Mouse (Mus musculus) kidney, embryonic 14.5 days (tissue): ENCODE results near the gene Tecpr1. TPM values are rescaled to one million over a fixed set of nuclear protein-coding genes. Genes with fewer than 3 reads are reported as not detected.

Source experiments
- ATAC-seq: fragments of 200-750 bp; cut with Nextera tagmentation; 2 replicates; pipeline ENCODE4 v1.8.0; 2017; ENCODE audit warnings: moderate number of reproducible peaks, mild to moderate bottlenecking, moderate TSS enrichment, moderate library complexity; ENCODE audit not compliant: low FRiP score, low TSS enrichment
- H3K27ac ChIP-seq: fragments of 300-500 bp; sonication (generic); 2 replicates; pipeline ENCODE4 v1.5.1; 2014; ENCODE audit warnings: low read depth, mild to moderate bottlenecking, low read length, moderate library complexity, mixed read lengths
- H3K27me3 ChIP-seq: fragments of 300-500 bp; sonication (generic); 2 replicates; pipeline ENCODE4 v1.6.1; 2014; ENCODE audit warnings: mild to moderate bottlenecking, low read length; ENCODE audit not compliant: control insufficient read depth, insufficient read depth
- H3K36me3 ChIP-seq: fragments of 300-500 bp; sonication (generic); 2 replicates; pipeline ENCODE4 v1.6.1; 2014; ENCODE audit warnings: low read length, mixed read lengths; ENCODE audit not compliant: control insufficient read depth, insufficient read depth
- H3K4me1 ChIP-seq: fragments of 300-500 bp; sonication (generic); 2 replicates; pipeline ENCODE4 v1.6.1; 2014; ENCODE audit warnings: low read length, mixed read lengths; ENCODE audit not compliant: control insufficient read depth, insufficient read depth
- H3K4me2 ChIP-seq: fragments of 300-500 bp; sonication (generic); replicated peaks from 2 replicates; pipeline ENCODE4 v1.6.1; 2014; ENCODE audit warnings: low read depth, mild to moderate bottlenecking, low read length
- H3K4me3 ChIP-seq: fragments of 300-500 bp; sonication (generic); 2 replicates; pipeline ENCODE4 v1.5.1; 2014; ENCODE audit warnings: mild to moderate bottlenecking, low read length
- H3K9ac ChIP-seq: fragments of 300-500 bp; sonication (generic); 2 replicates; pipeline ENCODE4 v1.6.1; 2014; ENCODE audit warnings: low read depth, mild to moderate bottlenecking, low read length, moderate library complexity
- H3K9me3 ChIP-seq: fragments of 300-500 bp; sonication (generic); 2 replicates; pipeline ENCODE4 v1.6.1; 2016; ENCODE audit warnings: low read length; ENCODE audit not compliant: control insufficient read depth
- WGBS: fragments of 180-500 bp; shearing (Covaris S2); extraction: QIAGEN DNeasy Blood & Tissue Kit; methylation state at CpG from one replicate; pipeline ENCODE4 v1.1.7; 2014; 5-methylcytosine and 5-hydroxymethylcytosine counted together
- polyA plus RNA-seq: library from polyadenylated mRNA; unstranded; fragments of >200 nt; fragmentation: Nextera tagmentation; extraction: Ambion mirVana; gene quantifications from 2 replicates; pipeline ENCODE4 v1.2.1, GENCODE M21; 2014

The Tecpr1 gene
- polyA plus RNA-seq = 13.9 and 16.4 TPM in 2 replicates

DNA sequence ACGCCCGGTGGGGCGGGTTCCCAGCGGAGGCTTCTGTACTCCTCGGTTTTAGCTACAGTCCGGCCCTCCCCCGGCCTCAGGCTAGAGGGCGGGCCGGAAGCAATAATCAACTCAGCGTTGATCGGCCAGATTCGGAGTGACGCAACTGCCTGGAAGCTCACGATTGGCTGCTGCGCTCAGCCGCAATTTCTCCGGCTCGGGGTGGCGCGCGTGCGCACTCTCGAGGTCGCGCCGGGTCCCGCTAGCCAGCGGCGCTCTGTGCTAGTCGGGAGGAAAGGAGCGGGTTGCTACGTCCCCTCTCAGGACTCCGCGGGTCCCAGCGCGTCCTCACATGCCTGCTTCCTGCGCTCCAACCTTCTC lies at the start of gene Tecpr1:
TSS of gene Tecpr1 (minus strand) at position 113 of the 360 bp plus-strand sequence.
- Histone ChIP-seq H3K9ac (peak within 1 kb of the TSS; percentile 67), H3K4me1 (peaks cover 7% of the 10 kb centered on the region; the same call in 1 of the 2 replicates), H3K36me3 (no peaks in the 10 kb centered on the region; the same call in 1 of the 2 replicates), H3K9me3 (no peaks in the 10 kb centered on the region), H3K4me2 (peak within 1 kb of the TSS; percentile 79), H3K4me3 (peak within 1 kb of the TSS; percentile 81), H3K27ac (peak within 1 kb of the TSS; percentile 55; the same call in 1 of the 2 replicates), H3K27me3 (no peaks in the 10 kb centered on the region)
- under 1% methylated on average over 32 of the region's 37 CpGs for WGBS
- ATAC-seq = peak; percentile 97

DNA sequence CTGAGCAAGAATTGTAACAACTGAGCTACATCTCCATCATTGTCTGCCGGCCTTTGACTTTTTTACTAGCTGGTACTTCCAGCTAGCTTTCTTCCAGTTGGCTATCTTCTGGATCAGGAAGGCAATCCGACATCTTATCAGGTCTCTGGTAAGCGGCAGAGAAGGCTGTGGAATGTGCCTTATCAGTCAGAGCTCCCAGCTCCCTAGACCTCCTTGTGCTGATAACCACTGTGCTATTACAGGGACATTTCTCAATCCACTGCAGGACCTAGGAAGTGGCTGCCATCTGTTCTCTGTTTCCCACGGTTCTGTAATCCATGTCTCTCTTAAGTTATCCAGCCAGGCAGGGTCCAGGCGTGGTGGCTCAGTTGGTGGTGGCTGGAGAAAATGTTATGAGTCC lies 48.4 kb upstream of the Tecpr1 start:
- peaks cover 27% of the 10 kb centered on the region for H3K36me3 ChIP-seq
- no peaks in the 10 kb centered on the region for H3K4me1 ChIP-seq
- H3K9me3 ChIP-seq = no peaks in the 10 kb centered on the region
- no peak overlapping the region for H3K27ac ChIP-seq
- WGBS = 57% methylated on average over 5 of the region's 5 CpGs
- no peak for ATAC-seq
- H3K4me3 ChIP-seq = no peak overlapping the region
- H3K9ac ChIP-seq = no peak overlapping the region
- no peak overlapping the region for H3K4me2 ChIP-seq
- H3K27me3 ChIP-seq = no peaks in the 10 kb centered on the region

DNA sequence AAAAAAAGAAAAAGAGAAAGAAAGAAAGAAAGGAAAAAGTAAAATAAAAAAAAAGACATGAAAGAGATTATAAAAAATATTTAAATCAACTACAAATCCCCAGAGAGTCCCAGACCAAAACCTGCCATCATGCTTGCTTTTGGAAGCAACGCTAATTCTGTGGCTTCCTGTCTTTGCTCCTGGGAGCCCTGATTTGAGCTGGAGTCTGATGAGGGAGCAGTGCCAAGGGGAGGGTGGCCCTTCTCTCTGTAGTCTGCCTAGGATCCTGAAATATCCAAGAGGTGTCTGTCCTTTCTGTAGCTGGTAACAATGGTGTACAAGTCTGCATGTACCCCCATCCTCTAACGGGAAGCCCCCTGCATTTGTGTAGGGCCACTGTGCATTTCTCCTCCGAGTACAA lies 47.7 kb upstream of the Tecpr1 start:
- H3K9ac ChIP-seq = no peak overlapping the region
- ATAC-seq = no peak
- peaks cover 30% of the 10 kb centered on the region for H3K36me3 ChIP-seq
- no peaks in the 10 kb centered on the region for H3K9me3 ChIP-seq
- H3K4me2 ChIP-seq = no peak overlapping the region
- WGBS = 85% methylated on average over 3 of the region's 3 CpGs
- H3K4me3 ChIP-seq = no peak overlapping the region
- H3K4me1 ChIP-seq = no peaks in the 10 kb centered on the region
- no peaks in the 10 kb centered on the region for H3K27me3 ChIP-seq
- no peak overlapping the region for H3K27ac ChIP-seq

DNA sequence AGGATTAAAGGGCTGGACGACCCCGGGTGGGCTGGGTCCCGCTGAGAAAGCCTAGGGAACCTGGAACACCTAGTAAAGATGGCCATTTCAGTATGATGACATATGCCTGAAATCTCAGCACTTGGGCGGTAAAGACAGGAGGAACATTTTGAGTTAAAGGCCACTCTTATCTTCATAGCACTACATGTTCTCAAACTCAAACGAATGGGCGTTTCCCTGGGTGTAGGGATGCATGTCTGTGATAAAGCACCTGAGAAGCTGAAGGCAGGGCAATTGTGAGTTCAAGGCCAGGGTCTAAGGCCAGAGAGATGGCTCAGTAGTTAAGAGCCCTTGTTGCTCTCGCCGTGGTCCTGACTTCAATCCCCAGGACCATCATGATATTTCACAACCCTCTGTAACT lies 47.0 kb upstream of the Tecpr1 start:
- 93% methylated on average over 8 of the region's 8 CpGs for WGBS
- H3K9ac ChIP-seq = no peak overlapping the region
- no peaks in the 10 kb centered on the region for H3K9me3 ChIP-seq
- no peaks in the 10 kb centered on the region for H3K4me1 ChIP-seq
- no peaks in the 10 kb centered on the region for H3K27me3 ChIP-seq
- H3K36me3 ChIP-seq = peaks cover 36% of the 10 kb centered on the region
- no peak overlapping the region for H3K4me2 ChIP-seq
- no peak overlapping the region for H3K4me3 ChIP-seq
- no peak for ATAC-seq
- H3K27ac ChIP-seq = no peak overlapping the region

DNA sequence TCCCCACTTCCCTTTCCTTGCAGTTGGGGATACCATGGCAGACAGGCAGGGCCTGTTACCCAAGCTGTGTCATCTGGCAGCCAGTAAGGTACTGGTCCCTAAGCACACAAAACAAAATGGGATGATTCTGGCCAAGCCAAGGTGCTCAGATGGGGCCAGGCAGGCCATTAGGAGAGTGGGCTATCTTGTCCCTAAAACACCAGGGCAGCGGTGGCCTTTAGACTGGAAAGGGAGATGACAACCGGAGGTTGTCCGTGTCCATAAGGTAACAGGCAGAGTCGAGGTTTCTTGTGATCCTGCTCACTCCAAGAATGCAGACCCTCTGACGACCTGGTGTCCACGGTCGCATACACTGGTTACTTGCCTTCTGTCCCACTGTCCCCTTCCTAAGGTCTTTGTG lies 46.5 kb upstream of the Tecpr1 start:
- 89% methylated on average over 7 of the region's 7 CpGs for WGBS
- no peaks in the 10 kb centered on the region for H3K27me3 ChIP-seq
- no peak overlapping the region for H3K9ac ChIP-seq
- no peak overlapping the region for H3K27ac ChIP-seq
- H3K4me1 ChIP-seq = no peaks in the 10 kb centered on the region
- no peak for ATAC-seq
- H3K4me2 ChIP-seq = no peak overlapping the region
- no peaks in the 10 kb centered on the region for H3K9me3 ChIP-seq
- no peak overlapping the region for H3K4me3 ChIP-seq
- peaks cover 38% of the 10 kb centered on the region for H3K36me3 ChIP-seq

DNA sequence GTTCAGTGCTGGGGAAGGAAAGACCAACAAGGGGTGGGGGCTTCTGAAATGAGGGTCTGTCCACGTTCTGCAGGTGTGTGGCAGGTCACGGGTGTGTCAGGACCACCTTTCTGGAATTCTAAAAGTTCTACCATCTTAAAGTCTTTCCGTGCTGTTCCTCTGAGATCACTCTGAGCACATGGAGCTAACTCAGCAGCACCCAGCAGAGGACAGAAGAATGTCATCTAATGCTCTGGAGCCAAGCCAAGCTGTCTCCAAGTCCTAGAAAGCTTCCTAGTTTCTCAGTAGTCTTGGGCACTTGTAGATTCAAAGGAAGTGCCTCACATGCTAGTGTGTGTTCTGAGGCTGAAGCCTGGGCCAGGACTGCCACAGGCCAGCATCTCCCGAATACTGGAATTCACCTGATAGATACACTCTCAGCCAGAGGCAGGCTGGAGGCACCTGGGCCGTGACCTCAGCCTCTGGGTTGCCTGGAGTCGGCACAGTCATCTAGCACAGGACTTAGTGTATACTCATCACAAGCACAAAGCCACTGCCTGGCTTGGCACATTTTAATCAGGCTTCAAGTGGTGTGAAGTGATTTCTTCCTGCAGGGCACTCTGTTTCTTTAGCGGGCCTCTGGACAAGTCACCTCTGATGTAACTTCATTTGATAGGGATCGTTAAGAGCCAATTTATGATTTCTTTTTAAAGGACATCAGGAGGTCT lies 44.3 kb upstream of the Tecpr1 start:
- Histone ChIP-seq H3K4me1 (0 out of 2 replicates have a peak, but pooled peaks cover 3% of the 10 kb centered on the region), H3K27me3 (no peaks in the 10 kb centered on the region), H3K9ac (no peak overlapping the region), H3K4me2 (no peak overlapping the region), H3K4me3 (no peak overlapping the region), H3K36me3 (peaks cover 49% of the 10 kb centered on the region), H3K9me3 (no peaks in the 10 kb centered on the region), H3K27ac (no peak overlapping the region)
- ATAC-seq = no peak
- 73% methylated on average over 8 of the region's 8 CpGs for WGBS

DNA sequence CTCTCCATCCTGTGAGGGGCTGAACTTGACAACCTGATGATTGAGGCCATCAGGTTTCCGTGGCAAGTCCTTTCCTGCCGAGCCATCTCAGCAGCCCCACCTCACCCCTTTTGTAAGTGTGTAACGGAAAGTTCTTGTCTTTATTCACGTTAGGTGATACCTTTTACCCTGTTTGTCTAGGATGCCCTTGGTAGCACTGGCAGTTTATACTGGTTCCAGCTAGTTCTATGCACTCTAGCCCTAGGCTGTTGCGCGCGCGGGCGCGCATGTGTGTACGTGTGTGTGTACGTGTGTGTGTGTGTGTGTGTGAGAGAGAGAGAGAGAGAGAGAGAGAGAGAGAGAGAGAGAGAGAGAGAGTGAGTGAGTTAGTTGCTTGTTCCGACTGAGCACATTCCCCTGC lies 40.1 kb upstream of the Tecpr1 start:
- H3K36me3 ChIP-seq = peaks cover 58% of the 10 kb centered on the region
- no peaks in the 10 kb centered on the region for H3K27me3 ChIP-seq
- no peak overlapping the region for H3K4me3 ChIP-seq
- no peak for ATAC-seq
- no peaks in the 10 kb centered on the region for H3K9me3 ChIP-seq
- H3K9ac ChIP-seq = no peak overlapping the region
- no peak overlapping the region for H3K27ac ChIP-seq
- 75% methylated on average over 13 of the region's 13 CpGs for WGBS
- no peak overlapping the region for H3K4me2 ChIP-seq
- H3K4me1 ChIP-seq = peaks cover 17% of the 10 kb centered on the region

DNA sequence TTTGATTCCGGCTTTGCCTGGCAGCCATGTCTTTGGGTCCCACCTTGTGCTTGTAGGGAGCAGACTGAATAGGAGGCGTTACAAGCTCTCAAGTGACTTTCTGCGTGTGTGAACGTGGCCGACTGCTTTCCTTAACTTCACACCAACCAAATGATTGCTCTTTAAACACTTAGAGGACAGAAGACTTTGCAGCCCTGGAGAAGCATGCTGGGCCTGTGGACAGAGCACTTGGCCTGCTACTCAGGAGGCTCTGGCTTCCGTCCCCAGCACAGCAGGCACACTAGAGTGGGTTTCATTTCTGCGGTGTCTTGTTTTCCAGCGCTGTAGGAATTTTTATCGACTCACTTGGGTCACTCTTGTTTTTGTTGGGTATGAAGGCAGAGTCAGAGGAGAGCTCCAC lies 39.7 kb upstream of the Tecpr1 start:
- Histone ChIP-seq H3K9me3 (no peaks in the 10 kb centered on the region), H3K27ac (0 out of 2 replicates have a peak overlapping the region, but pooled peaks have one; percentile 59), H3K4me1 (peaks cover 21% of the 10 kb centered on the region), H3K4me3 (no peak overlapping the region), H3K27me3 (no peaks in the 10 kb centered on the region), H3K36me3 (peaks cover 53% of the 10 kb centered on the region), H3K9ac (no peak overlapping the region), H3K4me2 (no peak overlapping the region)
- no peak for ATAC-seq
- 62% methylated on average over 9 of the region's 9 CpGs for WGBS

DNA sequence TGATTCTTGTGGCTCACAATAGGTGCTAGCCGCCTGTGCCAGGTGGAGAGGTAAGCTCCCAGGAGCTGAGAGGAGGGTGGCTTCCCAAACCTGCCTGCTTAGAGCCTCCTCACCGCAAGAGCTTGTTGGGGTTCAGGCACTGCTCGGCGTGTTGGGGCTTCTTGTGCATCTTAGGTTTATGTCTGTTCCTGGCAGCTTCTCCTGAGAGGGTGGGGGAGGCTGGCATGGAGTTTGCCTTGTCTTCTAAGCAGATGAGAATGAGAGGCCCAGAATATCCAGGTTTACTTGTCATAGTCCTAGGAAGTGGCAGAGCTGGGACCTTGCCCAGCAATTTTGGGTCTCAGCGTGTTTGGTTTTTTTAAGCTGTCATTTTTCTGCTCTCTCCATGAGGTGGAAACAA lies 38.4 kb upstream of the Tecpr1 start:
- H3K9me3 ChIP-seq = no peaks in the 10 kb centered on the region
- H3K4me1 ChIP-seq = peaks cover 33% of the 10 kb centered on the region
- peaks cover 41% of the 10 kb centered on the region for H3K36me3 ChIP-seq
- no peak overlapping the region for H3K4me3 ChIP-seq
- H3K9ac ChIP-seq = no peak overlapping the region
- H3K4me2 ChIP-seq = no peak overlapping the region
- no peak for ATAC-seq
- 92% methylated on average over 5 of the region's 5 CpGs for WGBS
- H3K27ac ChIP-seq = no peak overlapping the region
- H3K27me3 ChIP-seq = no peaks in the 10 kb centered on the region
